Mouse (Mus musculus) small intestine, adult 2 months (tissue): ENCODE measurements around the gene Morn2. TPM values are rescaled to one million over a fixed set of nuclear protein-coding genes. Genes with fewer than 3 reads are reported as not detected.
A peak's percentile ranks its signal among the peaks of the same experiment; 100 is the strongest.

Experiments
- H3K27ac ChIP-seq: fragments of 200-500 bp; 2 replicates; pipeline ENCODE4 v1.5.1; 2012; ENCODE audit warnings: low read depth, low read length, control low read depth, inconsistent platforms; ENCODE audit not compliant: insufficient read depth
- H3K27me3 ChIP-seq: fragments of 200-500 bp; 2 replicates; pipeline ENCODE4 v1.6.1; 2012; ENCODE audit warnings: mild to moderate bottlenecking, moderate library complexity, low read length, inconsistent platforms; ENCODE audit not compliant: control insufficient read depth, insufficient read depth
- H3K36me3 ChIP-seq: fragments of 200-500 bp; 2 replicates; pipeline ENCODE4 v1.6.1; 2012; ENCODE audit warnings: mild to moderate bottlenecking, low read length, control low read depth, inconsistent platforms; ENCODE audit not compliant: control insufficient read depth, insufficient read depth
- H3K4me1 ChIP-seq: fragments of 200-500 bp; 2 replicates; pipeline ENCODE4 v1.6.1; 2012; ENCODE audit warnings: low read length, inconsistent platforms, mixed read lengths; ENCODE audit not compliant: control insufficient read depth, insufficient read depth, insufficient read length
- H3K4me3 ChIP-seq: fragments of 200-500 bp; 2 replicates; pipeline ENCODE4 v1.5.1; 2012; ENCODE audit warnings: low read depth, mild to moderate bottlenecking, control low read depth, inconsistent platforms, low read length, moderate library complexity
- CTCF ChIP-seq: fragments of 200-500 bp; IDR thresholded peaks from 2 replicates; pipeline ENCODE4 v1.5.1; 2012; ENCODE audit warnings: low read depth, mild to moderate bottlenecking, control low read depth, inconsistent platforms, low read length, moderate library complexity, mixed read lengths; ENCODE audit not compliant: insufficient replicate concordance, insufficient read length; ENCODE audit errors: extremely low read depth
- POLR2A ChIP-seq: fragments of 200-500 bp; IDR thresholded peaks from 2 replicates; pipeline ENCODE4 v1.6.1; 2012; ENCODE audit warnings: low read depth, mild to moderate bottlenecking, control low read depth, inconsistent platforms, low read length, moderate library complexity
- WGBS: fragments of 180-500 bp; shearing (Covaris S2); methylation state at CpG from one replicate; pipeline ENCODE4 v1.1.7; 2018; 5-methylcytosine and 5-hydroxymethylcytosine counted together
- polyA plus RNA-seq: library from polyadenylated mRNA; depleted of rRNA; stranded (reverse); fragments of >200 nt; gene quantifications from 2 replicates; pipeline ENCODE4 v1.2.3, GENCODE M21; 2012

The Morn2 gene
- polyA plus RNA-seq, 1 experiment: 0.72 TPM

DNA sequence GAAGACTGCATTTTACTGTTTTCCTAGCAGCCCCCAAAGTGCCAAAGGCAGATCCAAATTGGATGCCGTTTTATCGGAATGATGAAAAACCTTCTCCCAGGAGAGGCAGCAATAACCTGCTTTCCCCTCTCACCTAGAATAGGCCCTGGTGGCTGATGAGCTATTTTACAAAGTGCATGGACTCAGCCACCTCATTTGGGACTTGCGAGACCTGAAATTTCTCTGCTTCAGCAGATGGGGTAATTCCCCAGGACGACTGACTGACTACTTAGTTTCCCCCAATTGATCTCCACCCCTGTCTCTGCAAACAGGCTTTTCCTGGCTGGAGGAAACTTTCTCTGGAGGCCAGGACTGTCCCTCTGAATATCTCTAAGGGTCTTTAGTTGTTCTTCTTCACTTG lies 33.0 kb downstream of the Morn2 start:
- no peak overlapping the region for H3K27ac ChIP-seq
- no peak overlapping the region for H3K4me3 ChIP-seq
- H3K4me1 ChIP-seq: no peaks in the 10 kb centered on the region
- H3K27me3 ChIP-seq: no peaks in the 10 kb centered on the region
- H3K36me3 ChIP-seq: no peaks in the 10 kb centered on the region
- WGBS: 72% methylated on average over 4 of the region's 4 CpGs
- no peak for TF ChIP-seq POLR2A
- no peak for TF ChIP-seq CTCF

DNA sequence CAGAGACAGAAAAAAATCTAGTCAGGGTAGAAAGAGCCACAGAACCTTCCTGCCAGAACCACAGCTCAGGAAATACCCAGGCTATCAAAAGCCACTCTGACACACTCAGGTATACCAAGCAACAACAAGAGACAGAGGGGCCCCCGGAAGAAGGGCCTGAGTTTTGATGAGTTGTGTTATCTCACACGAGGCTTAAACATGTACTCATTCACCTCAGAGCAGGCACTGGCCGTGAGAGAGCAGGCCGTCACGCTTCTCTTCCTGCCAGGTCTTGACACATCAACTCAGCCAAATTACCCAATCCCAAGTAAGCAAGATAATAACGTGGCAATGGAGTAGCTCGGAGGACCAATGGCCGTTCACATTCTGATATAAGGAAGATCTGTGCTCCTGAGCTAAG lies 33.7 kb downstream of the Morn2 start:
- 56% methylated on average over 8 of the region's 8 CpGs for whole genome bisulfite sequencing
- no peaks in the 10 kb centered on the region for H3K27me3 ChIP-seq
- H3K36me3 ChIP-seq: no peaks in the 10 kb centered on the region
- H3K27ac ChIP-seq: no peak overlapping the region
- no peaks in the 10 kb centered on the region for H3K4me1 ChIP-seq
- H3K4me3 ChIP-seq: no peak overlapping the region
- TF ChIP-seq CTCF: no peak
- TF ChIP-seq POLR2A: no peak

DNA sequence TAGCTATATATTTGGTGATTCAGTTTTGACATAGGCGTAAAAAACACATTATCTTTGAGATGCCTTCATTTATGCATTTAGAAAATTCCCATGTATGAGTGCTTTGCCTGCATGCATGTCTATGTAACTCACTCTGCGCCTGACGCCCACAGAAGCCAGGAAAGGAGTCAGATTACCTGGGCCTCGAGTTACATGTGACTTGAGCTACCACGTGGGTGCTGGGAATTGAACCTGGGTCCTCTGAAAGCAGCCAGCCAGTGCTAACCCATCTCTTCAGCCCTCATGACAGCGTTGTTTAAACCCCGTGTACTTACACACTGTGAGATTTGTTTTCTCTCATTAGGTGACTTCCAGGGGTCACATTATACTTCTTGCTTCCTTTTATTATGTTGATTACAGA lies 34.5 kb downstream of the Morn2 start:
- Histone ChIP-seq H3K27me3 (no peaks in the 10 kb centered on the region), H3K4me1 (no peaks in the 10 kb centered on the region), H3K36me3 (no peaks in the 10 kb centered on the region), H3K4me3 (no peak overlapping the region), H3K27ac (no peak overlapping the region)
- TF ChIP-seq POLR2A: no peak
- no peak for TF ChIP-seq CTCF
- 84% methylated on average over 7 of the region's 7 CpGs for WGBS

DNA sequence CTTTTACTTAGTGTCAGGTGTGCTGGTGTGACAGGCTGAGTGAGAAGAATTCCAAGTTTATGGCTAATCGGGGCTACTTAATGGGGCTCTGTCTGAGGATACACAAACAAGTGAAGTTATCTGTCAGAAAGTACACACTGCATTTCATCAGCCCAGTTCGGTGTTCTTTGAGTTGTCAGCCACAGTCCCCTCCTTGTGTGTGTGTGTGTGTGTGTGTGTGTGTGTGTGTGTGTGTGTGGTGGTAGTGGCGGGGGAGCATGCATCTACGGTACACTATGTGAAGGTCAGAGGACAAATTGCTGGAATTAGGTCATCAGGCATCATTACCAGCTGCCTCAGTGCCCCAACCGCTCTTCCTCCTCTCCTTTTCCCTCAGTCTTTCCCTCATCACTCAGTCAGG lies 35.5 kb downstream of the Morn2 start:
- TF ChIP-seq CTCF: no peak
- no peak for TF ChIP-seq POLR2A
- WGBS: 64% methylated on average over 5 of the region's 5 CpGs
- Histone ChIP-seq H3K27me3 (no peaks in the 10 kb centered on the region), H3K27ac (no peak overlapping the region), H3K4me1 (no peaks in the 10 kb centered on the region), H3K4me3 (no peak overlapping the region), H3K36me3 (no peaks in the 10 kb centered on the region)

DNA sequence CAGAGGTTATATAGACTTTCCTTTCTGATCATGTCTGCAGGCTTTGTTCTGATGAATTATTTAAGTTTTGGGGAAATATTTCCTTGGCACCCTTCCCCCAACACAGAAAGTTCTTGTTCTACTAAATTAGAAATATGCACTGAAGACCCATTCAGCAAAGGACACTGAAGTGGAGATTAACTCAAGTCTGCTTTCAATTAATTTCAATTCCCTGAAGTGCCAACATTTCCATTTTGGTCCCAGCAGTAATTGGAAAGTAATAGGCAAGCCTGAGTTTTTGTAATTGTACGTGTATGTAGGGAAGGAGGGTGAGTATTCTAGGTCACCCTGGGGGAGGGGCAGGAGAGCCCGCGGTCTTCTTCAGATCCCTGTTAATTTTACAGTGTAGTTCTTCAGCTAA lies 36.4 kb downstream of the Morn2 start:
- Histone ChIP-seq H3K4me1 (no peaks in the 10 kb centered on the region), H3K4me3 (no peak overlapping the region), H3K36me3 (no peaks in the 10 kb centered on the region), H3K27me3 (no peaks in the 10 kb centered on the region), H3K27ac (no peak overlapping the region)
- 88% methylated on average over 3 of the region's 3 CpGs for WGBS
- TF ChIP-seq CTCF: no peak
- TF ChIP-seq POLR2A: no peak

DNA sequence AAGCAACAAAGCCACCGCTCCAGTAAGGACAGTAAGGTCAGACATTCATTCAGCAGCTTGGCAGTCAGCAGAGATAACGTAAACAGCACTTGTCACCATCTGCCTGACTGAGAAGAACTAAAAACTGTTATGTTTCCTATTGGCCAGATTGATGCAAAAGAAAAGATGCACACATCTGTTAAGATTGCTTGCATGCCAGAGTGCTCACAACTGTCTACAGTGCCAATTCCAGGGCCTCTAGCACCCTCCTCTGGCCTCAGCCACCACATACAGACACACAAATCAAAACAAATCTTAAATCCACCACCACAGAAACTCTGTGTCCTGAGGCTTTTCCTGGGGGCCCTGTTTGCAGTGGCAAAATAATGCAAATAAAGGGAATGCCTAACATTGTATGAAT lies 42.4 kb downstream of the Morn2 start:
- H3K36me3 ChIP-seq: no peaks in the 10 kb centered on the region
- WGBS: 74% methylated on average over 2 of the region's 2 CpGs
- no peaks in the 10 kb centered on the region for H3K4me1 ChIP-seq
- TF ChIP-seq CTCF (peak; percentile 21; the same call in 1 of the 2 replicates), POLR2A (no peak)
- no peaks in the 10 kb centered on the region for H3K27me3 ChIP-seq
- no peak overlapping the region for H3K27ac ChIP-seq
- H3K4me3 ChIP-seq: no peak overlapping the region

DNA sequence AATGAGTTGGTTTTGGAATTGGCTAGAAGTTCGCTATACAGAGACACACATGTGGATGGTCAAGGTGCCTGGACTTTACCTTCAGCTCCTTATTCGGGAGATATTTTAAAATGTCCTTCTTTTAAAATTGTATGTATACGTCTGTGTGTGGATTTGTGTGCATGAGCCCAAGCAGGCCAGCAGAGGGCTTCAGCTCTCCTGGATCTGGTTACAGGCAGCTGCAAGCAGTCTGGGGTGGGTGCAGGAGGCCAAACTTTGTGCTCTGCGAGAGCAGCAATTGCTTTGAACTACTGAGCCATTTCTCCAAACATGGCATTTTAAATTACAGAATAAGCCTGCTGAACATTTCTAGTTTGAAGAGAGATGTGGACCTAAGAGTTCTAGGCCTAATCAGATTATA lies 55.3 kb downstream of the Morn2 start:
- 70% methylated on average over 4 of the region's 4 CpGs for WGBS
- TF ChIP-seq CTCF (peak; percentile 17; the same call in 1 of the 2 replicates), POLR2A (no peak)
- H3K4me3 ChIP-seq: no peak overlapping the region
- no peaks in the 10 kb centered on the region for H3K27me3 ChIP-seq
- no peaks in the 10 kb centered on the region for H3K36me3 ChIP-seq
- H3K27ac ChIP-seq: no peak overlapping the region
- no peaks in the 10 kb centered on the region for H3K4me1 ChIP-seq
